Mouse (Mus musculus) intestine, postnatal 0 days (tissue): ENCODE measurements around the gene Gm47289. TPM values are rescaled to one million over a fixed set of nuclear protein-coding genes. Genes with fewer than 3 reads are reported as not detected.

Experiments used
- ATAC-seq: fragments of 200-750 bp; cut with Nextera tagmentation; 2 replicates; pipeline ENCODE4 v1.8.0; 2017; ENCODE audit warnings: mild to moderate bottlenecking, moderate TSS enrichment, moderate library complexity
- H3K27ac ChIP-seq: fragments of 300-500 bp; sonication (generic); 2 replicates; pipeline ENCODE4 v1.5.1; 2014; ENCODE audit warnings: mild to moderate bottlenecking, low read depth, low read length, moderate library complexity
- H3K27me3 ChIP-seq: fragments of 300-500 bp; sonication (generic); replicated peaks from 2 replicates; pipeline ENCODE4 v1.6.1; 2014; ENCODE audit warnings: low read length, mixed read lengths; ENCODE audit not compliant: control insufficient read depth, insufficient read depth
- H3K36me3 ChIP-seq: fragments of 300-500 bp; sonication (generic); 2 replicates; pipeline ENCODE4 v1.6.1; 2014; ENCODE audit warnings: mild to moderate bottlenecking, moderate library complexity; ENCODE audit not compliant: control insufficient read depth, insufficient read depth
- H3K4me1 ChIP-seq: fragments of 300-500 bp; sonication (generic); replicated peaks from 2 replicates; pipeline ENCODE4 v1.6.1; 2014; ENCODE audit warnings: antibody characterized with exemption, low read length, mixed read lengths; ENCODE audit not compliant: control insufficient read depth, insufficient read depth
- H3K4me2 ChIP-seq: fragments of 300-500 bp; sonication (generic); replicated peaks from 2 replicates; pipeline ENCODE4 v1.6.1; 2014; ENCODE audit warnings: low read depth, mild to moderate bottlenecking, moderate library complexity
- H3K4me3 ChIP-seq: fragments of 300-500 bp; sonication (generic); 2 replicates; pipeline ENCODE4 v1.5.1; 2014; ENCODE audit warnings: low read depth, low read length
- H3K9ac ChIP-seq: fragments of 300-500 bp; sonication (generic); 2 replicates; pipeline ENCODE4 v1.6.1; 2014; ENCODE audit warnings: mild to moderate bottlenecking, low read depth, low read length
- H3K9me3 ChIP-seq: fragments of 300-500 bp; sonication (generic); 2 replicates; pipeline ENCODE4 v1.6.1; 2016; ENCODE audit warnings: mixed run types; ENCODE audit not compliant: control insufficient read depth
- CTCF ChIP-seq: sonication (generic); IDR thresholded peaks from 2 replicates; pipeline ENCODE4 v1.5.1; 2016; ENCODE audit warnings: low read depth, mild to moderate bottlenecking, control low read depth, antibody characterized with exemption, moderate library complexity
- WGBS: fragments of 180-500 bp; shearing (Covaris S2); extraction: QIAGEN DNeasy Blood & Tissue Kit; methylation state at CpG from one replicate; pipeline ENCODE4 v1.1.7; 2014; 5-methylcytosine and 5-hydroxymethylcytosine counted together
- polyA plus RNA-seq: library from polyadenylated mRNA; unstranded; fragments of >200 nt; fragmentation: Nextera tagmentation; extraction: Ambion mirVana; gene quantifications from 2 replicates; pipeline ENCODE4 v1.2.1, GENCODE M21; 2015

The Gm47289 gene
- polyA plus RNA-seq, 1 experiment from 2014 or later: not detected

GRCm38 (mm10) chr9:119122596-119123369 lies 36.2 kb upstream of the Gm47289 start:
- no peak for ATAC-seq
- no peaks in the 10 kb centered on the region for H3K9me3 ChIP-seq
- TF ChIP-seq CTCF: no peak
- no peaks in the 10 kb centered on the region for H3K27me3 ChIP-seq
- 86% methylated on average over 18 of the region's 18 CpGs for WGBS
- no peaks in the 10 kb centered on the region for H3K36me3 ChIP-seq
- H3K27ac ChIP-seq: no peak overlapping the region
- no peak overlapping the region for H3K9ac ChIP-seq
- H3K4me1 ChIP-seq: no peaks in the 10 kb centered on the region
- H3K4me3 ChIP-seq: no peak overlapping the region
- H3K4me2 ChIP-seq: no peak overlapping the region

DNA sequence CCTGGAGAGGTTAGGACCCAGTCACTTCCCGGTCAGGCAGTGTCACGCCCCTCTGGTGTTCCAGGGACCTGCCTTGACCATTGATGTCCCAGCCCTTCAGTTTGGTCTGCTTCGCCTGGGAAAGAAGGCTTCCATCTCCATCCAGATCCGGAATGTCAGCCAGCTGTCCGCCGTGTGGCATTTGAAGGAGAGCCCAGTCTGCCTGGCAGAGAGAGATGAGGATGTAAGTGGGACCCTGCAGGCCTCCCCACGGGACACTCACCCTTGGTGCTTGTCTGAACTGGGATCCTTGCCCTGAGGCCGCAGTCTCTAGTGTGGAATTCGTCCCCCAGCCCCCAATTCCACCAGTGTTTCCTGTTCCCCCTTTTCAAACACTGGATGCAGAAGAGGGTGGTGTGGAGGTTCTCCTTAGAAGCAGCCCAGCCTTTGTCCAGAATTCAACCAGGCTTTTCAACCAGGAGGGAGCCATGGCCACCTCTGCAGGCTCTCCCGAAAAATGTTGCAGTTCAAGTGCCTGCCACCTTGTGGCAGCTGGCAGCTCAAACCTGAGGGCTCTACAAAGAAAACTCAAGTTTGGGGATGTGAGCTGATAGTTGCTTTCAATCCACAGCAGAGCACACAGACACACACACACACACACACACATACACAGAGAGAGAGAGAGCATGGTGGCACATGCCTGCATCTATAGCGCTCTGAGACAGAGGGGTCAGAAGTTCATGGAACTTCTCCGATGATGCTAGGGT lies 30.4 kb upstream of the Gm47289 start:
- no peak for ATAC-seq

DNA sequence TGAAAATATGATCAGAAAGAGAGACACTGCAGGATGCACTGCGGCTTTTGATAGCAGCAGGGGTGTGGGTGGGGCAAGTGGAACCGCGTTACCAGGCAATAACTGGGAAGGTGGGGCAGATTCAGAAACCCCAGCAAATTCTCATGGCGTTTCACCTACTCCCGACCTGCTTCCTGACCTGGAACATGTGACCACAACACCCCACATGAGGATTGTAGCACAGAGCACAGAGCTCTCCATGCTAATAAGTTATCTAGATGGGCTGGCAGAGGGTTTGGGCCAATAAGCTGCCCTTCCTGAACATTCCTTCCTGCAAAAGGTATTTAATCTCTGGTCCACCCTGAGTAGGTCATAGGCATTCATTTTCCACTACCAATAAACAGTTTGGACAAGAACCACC lies 28.3 kb upstream of the Gm47289 start:
- Histone ChIP-seq H3K9me3 (no peaks in the 10 kb centered on the region), H3K4me2 (no peak overlapping the region), H3K36me3 (no peaks in the 10 kb centered on the region), H3K4me3 (no peak overlapping the region), H3K27me3 (no peaks in the 10 kb centered on the region), H3K27ac (no peak overlapping the region), H3K9ac (no peak overlapping the region), H3K4me1 (no peaks in the 10 kb centered on the region)
- 16% methylated on average over 5 of the region's 5 CpGs for WGBS
- TF ChIP-seq CTCF: no peak
- ATAC-seq: no peak

More for the DNA sequence above, 30.4 kb upstream of the Gm47289 start:
- H3K4me2 ChIP-seq: no peak overlapping the region
- 71% methylated on average over 12 of the region's 12 CpGs for WGBS
- no peaks in the 10 kb centered on the region for H3K36me3 ChIP-seq
- H3K9ac ChIP-seq: no peak overlapping the region
- H3K9me3 ChIP-seq: no peaks in the 10 kb centered on the region
- TF ChIP-seq CTCF: peak; percentile 15; the same call in 1 of the 2 replicates
- H3K27me3 ChIP-seq: no peaks in the 10 kb centered on the region
- H3K4me3 ChIP-seq: no peak overlapping the region
- no peak overlapping the region for H3K27ac ChIP-seq
- H3K4me1 ChIP-seq: no peaks in the 10 kb centered on the region

DNA sequence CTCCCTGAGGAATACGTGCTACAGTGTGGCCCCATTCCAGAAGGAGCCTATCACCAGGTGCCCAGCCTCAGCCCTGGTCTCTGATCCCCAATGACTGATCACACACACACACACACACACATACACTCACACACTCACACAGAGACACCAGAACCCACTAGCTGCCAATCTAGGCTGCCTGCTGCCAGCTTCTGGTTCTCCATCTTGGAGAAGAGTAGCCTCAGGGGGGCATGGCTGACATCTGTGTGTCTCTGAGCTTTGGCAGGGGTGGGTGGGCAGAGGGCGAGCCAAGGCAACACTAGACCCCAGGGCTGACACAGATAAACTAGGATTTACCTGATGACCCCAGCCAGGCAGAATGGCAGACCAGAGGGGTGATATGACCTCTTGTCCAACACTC lies 20.1 kb upstream of the Gm47289 start:
- no peaks in the 10 kb centered on the region for H3K4me1 ChIP-seq
- ATAC-seq: no peak
- no peaks in the 10 kb centered on the region for H3K9me3 ChIP-seq
- no peaks in the 10 kb centered on the region for H3K36me3 ChIP-seq
- no peak overlapping the region for H3K27ac ChIP-seq
- WGBS: 76% methylated on average over 2 of the region's 2 CpGs
- H3K4me2 ChIP-seq: no peak overlapping the region
- TF ChIP-seq CTCF: no peak
- no peak overlapping the region for H3K4me3 ChIP-seq
- no peaks in the 10 kb centered on the region for H3K27me3 ChIP-seq
- H3K9ac ChIP-seq: no peak overlapping the region

- Histone ChIP-seq H3K27me3 (no peaks in the 10 kb centered on the region), H3K9ac (no peak overlapping the region), H3K4me1 (no peaks in the 10 kb centered on the region), H3K4me3 (no peak overlapping the region), H3K27ac (no peak overlapping the region), H3K4me2 (no peak overlapping the region), H3K9me3 (no peaks in the 10 kb centered on the region), H3K36me3 (no peaks in the 10 kb centered on the region)
- WGBS: 72% methylated on average over 5 of the region's 5 CpGs
- no peak for ATAC-seq
- no peak for TF ChIP-seq CTCF
Observed at GRCm38 (mm10) chr9:119142066-119142465, 16.9 kb upstream of the Gm47289 start.

DNA sequence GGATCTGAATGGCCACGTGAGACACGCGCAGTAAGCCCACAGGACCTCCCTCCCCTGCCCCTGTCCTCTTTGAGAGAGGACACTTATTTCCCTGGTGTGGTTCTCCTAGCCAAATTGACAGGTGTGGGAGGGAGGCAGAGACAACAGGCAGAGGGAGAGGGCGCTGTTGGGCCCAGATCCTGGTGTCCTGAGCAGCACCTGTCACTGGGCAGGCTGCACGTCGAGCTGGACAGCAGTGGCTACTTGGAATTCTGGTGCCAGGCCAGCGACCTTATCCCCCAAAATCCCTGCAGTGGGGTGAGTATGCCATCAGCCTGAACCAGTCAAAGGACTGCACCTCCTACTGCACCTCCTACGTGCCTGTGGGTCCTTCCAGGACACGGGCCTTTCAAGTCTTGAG lies 15.6 kb upstream of the Gm47289 start:
- no peak for ATAC-seq

More for the DNA sequence above, 15.6 kb upstream of the Gm47289 start:
- Histone ChIP-seq H3K27me3 (no peaks in the 10 kb centered on the region), H3K4me1 (no peaks in the 10 kb centered on the region), H3K4me3 (no peak overlapping the region), H3K36me3 (no peaks in the 10 kb centered on the region), H3K27ac (no peak overlapping the region), H3K9ac (no peak overlapping the region), H3K9me3 (no peaks in the 10 kb centered on the region), H3K4me2 (no peak overlapping the region)
- WGBS: 72% methylated on average over 9 of the region's 9 CpGs
- TF ChIP-seq CTCF: 0 out of 2 replicates have a peak, but pooled peaks have one; percentile 9
